Mouse (Mus musculus): ENCODE measurements around the gene Spesp1. TPM values are rescaled to one million over a fixed set of nuclear protein-coding genes. Genes with fewer than 3 reads are reported as not detected.

The Spesp1 gene
- polyA plus RNA-seq, 1 experiment from 2014 or later, result not detected

- H3K4me3 ChIP-seq (ENCODE audit: low read length), result no peak overlapping the region
- no peaks in the 10 kb centered on the region for H3K27me3 ChIP-seq (replicated peaks; ENCODE audit: control insufficient read depth, insufficient read depth, low read length)
- ATAC-seq, result no peak
- H3K27ac ChIP-seq (ENCODE audit: low read length), result no peak overlapping the region
- H3K36me3 ChIP-seq (ENCODE audit: control insufficient read depth, insufficient read depth, low read length), result no peaks in the 10 kb centered on the region
- no peak overlapping the region for H3K9ac ChIP-seq (ENCODE audit: low read depth, low read length)
- H3K9me3 ChIP-seq (ENCODE audit: control insufficient read depth, low read length), result no peaks in the 10 kb centered on the region
- WGBS, result 61% methylated on average over 9 of the region's 9 CpGs
- H3K4me1 ChIP-seq (ENCODE audit: control insufficient read depth, insufficient read depth, low read length), result 0 out of 2 replicates have a peak, but pooled peaks cover 3% of the 10 kb centered on the region
- H3K4me2 ChIP-seq (ENCODE audit: low read depth, low read length), result no peak overlapping the region
These were observed 26.0 kb downstream of the Spesp1 start for GRCm38 (mm10) chr9:62255896-62256576.

- no peaks in the 10 kb centered on the region for H3K36me3 ChIP-seq (ENCODE audit: control insufficient read depth, insufficient read depth, low read length)
- no peak overlapping the region for H3K4me2 ChIP-seq (ENCODE audit: low read depth, low read length)
- no peaks in the 10 kb centered on the region for H3K27me3 ChIP-seq (replicated peaks; ENCODE audit: control insufficient read depth, insufficient read depth, low read length)
- no peak overlapping the region for H3K27ac ChIP-seq (ENCODE audit: low read length)
- no peak for ATAC-seq
- H3K4me3 ChIP-seq (ENCODE audit: low read length), result no peak overlapping the region
- WGBS, result 15% methylated on average over 3 of the region's 3 CpGs
- 0 out of 2 replicates have a peak, but pooled peaks cover 3% of the 10 kb centered on the region for H3K4me1 ChIP-seq (ENCODE audit: control insufficient read depth, insufficient read depth, low read length)
- no peaks in the 10 kb centered on the region for H3K9me3 ChIP-seq (ENCODE audit: control insufficient read depth, low read length)
- H3K9ac ChIP-seq (ENCODE audit: low read depth, low read length), result no peak overlapping the region
These were observed 28.1 kb downstream of the Spesp1 start for GRCm38 (mm10) chr9:62253736-62254443.

- no peak overlapping the region for H3K4me3 ChIP-seq (ENCODE audit: low read length)
- H3K9ac ChIP-seq (ENCODE audit: low read depth, low read length), result no peak overlapping the region
- WGBS, result 93% methylated on average over 4 of the region's 4 CpGs
- no peak for ATAC-seq
- H3K4me1 ChIP-seq (ENCODE audit: control insufficient read depth, insufficient read depth, low read length), result 0 out of 2 replicates have a peak, but pooled peaks cover 5% of the 10 kb centered on the region
- no peaks in the 10 kb centered on the region for H3K36me3 ChIP-seq (ENCODE audit: control insufficient read depth, insufficient read depth, low read length)
- no peaks in the 10 kb centered on the region for H3K27me3 ChIP-seq (replicated peaks; ENCODE audit: control insufficient read depth, insufficient read depth, low read length)
- H3K4me2 ChIP-seq (ENCODE audit: low read depth, low read length), result no peak overlapping the region
- no peaks in the 10 kb centered on the region for H3K9me3 ChIP-seq (ENCODE audit: control insufficient read depth, low read length)
- no peak overlapping the region for H3K27ac ChIP-seq (ENCODE audit: low read length)
These were observed 31.7 kb downstream of the Spesp1 start for GRCm38 (mm10) chr9:62250296-62250695.

- H3K4me1 ChIP-seq (ENCODE audit: control insufficient read depth, insufficient read depth, low read length), result peaks cover 10% of the 10 kb centered on the region
- no peaks in the 10 kb centered on the region for H3K9me3 ChIP-seq (ENCODE audit: control insufficient read depth, low read length)
- H3K27ac ChIP-seq (ENCODE audit: low read length), result no peak overlapping the region
- WGBS, result 26% methylated on average over 4 of the region's 4 CpGs
- H3K27me3 ChIP-seq (replicated peaks; ENCODE audit: control insufficient read depth, insufficient read depth, low read length), result no peaks in the 10 kb centered on the region
- no peaks in the 10 kb centered on the region for H3K36me3 ChIP-seq (ENCODE audit: control insufficient read depth, insufficient read depth, low read length)
- H3K4me2 ChIP-seq (ENCODE audit: low read depth, low read length), result no peak overlapping the region
- H3K4me3 ChIP-seq (ENCODE audit: low read length), result no peak overlapping the region
- H3K9ac ChIP-seq (ENCODE audit: low read depth, low read length), result no peak overlapping the region
- peak; percentile 26; the same call in 1 of the 2 replicates for ATAC-seq
These were observed 35.5 kb downstream of the Spesp1 start for GRCm38 (mm10) chr9:62246380-62246942.

GRCm38 (mm10) chr9:62245612-62246379 is 36.2 kb downstream of the Spesp1 start:
- Histone ChIP-seq H3K27ac (ENCODE audit: low read length) (no peak overlapping the region), H3K9ac (ENCODE audit: low read depth, low read length) (no peak overlapping the region), H3K4me3 (ENCODE audit: low read length) (no peak overlapping the region), H3K4me1 (ENCODE audit: control insufficient read depth, insufficient read depth, low read length) (peaks cover 10% of the 10 kb centered on the region), H3K36me3 (ENCODE audit: control insufficient read depth, insufficient read depth, low read length) (no peaks in the 10 kb centered on the region), H3K27me3 (replicated peaks; ENCODE audit: control insufficient read depth, insufficient read depth, low read length) (no peaks in the 10 kb centered on the region), H3K9me3 (ENCODE audit: control insufficient read depth, low read length) (no peaks in the 10 kb centered on the region), H3K4me2 (ENCODE audit: low read depth, low read length) (0 out of 2 replicates have a peak overlapping the region, but pooled peaks have one; percentile 0)
- ATAC-seq, result no peak; the same call in 1 of the 2 replicates
- WGBS, result 25% methylated on average over 17 of the region's 17 CpGs

GRCm38 (mm10) chr9:62244612-62245010 is 37.4 kb downstream of the Spesp1 start:
- Histone ChIP-seq H3K4me1 (ENCODE audit: control insufficient read depth, insufficient read depth, low read length) (peaks cover 10% of the 10 kb centered on the region), H3K27me3 (replicated peaks; ENCODE audit: control insufficient read depth, insufficient read depth, low read length) (no peaks in the 10 kb centered on the region), H3K9ac (ENCODE audit: low read depth, low read length) (no peak overlapping the region), H3K36me3 (ENCODE audit: control insufficient read depth, insufficient read depth, low read length) (no peaks in the 10 kb centered on the region), H3K27ac (ENCODE audit: low read length) (no peak overlapping the region), H3K9me3 (ENCODE audit: control insufficient read depth, low read length) (no peaks in the 10 kb centered on the region), H3K4me2 (ENCODE audit: low read depth, low read length) (0 out of 2 replicates have a peak overlapping the region, but pooled peaks have one; percentile 1), H3K4me3 (ENCODE audit: low read length) (no peak overlapping the region)
- peak; percentile 55; the same call in 1 of the 2 replicates for ATAC-seq
- 36% methylated on average over 3 of the region's 3 CpGs for WGBS

- no peaks in the 10 kb centered on the region for H3K27me3 ChIP-seq (replicated peaks; ENCODE audit: control insufficient read depth, insufficient read depth, low read length)
- peak overlapping the region; percentile 45 for H3K4me2 ChIP-seq (ENCODE audit: low read depth, low read length)
- peak; percentile 79 for ATAC-seq
- no peak overlapping the region for H3K27ac ChIP-seq (ENCODE audit: low read length)
- peaks cover 10% of the 10 kb centered on the region for H3K4me1 ChIP-seq (ENCODE audit: control insufficient read depth, insufficient read depth, low read length)
- WGBS, result 21% methylated on average over 19 of the region's 19 CpGs
- H3K4me3 ChIP-seq (ENCODE audit: low read length), result 0 out of 2 replicates have a peak overlapping the region, but pooled peaks have one; percentile 11
- no peaks in the 10 kb centered on the region for H3K9me3 ChIP-seq (ENCODE audit: control insufficient read depth, low read length)
- peak overlapping the region; percentile 44 for H3K9ac ChIP-seq (ENCODE audit: low read depth, low read length)
- H3K36me3 ChIP-seq (ENCODE audit: control insufficient read depth, insufficient read depth, low read length), result no peaks in the 10 kb centered on the region
These were observed 37.9 kb downstream of the Spesp1 start for GRCm38 (mm10) chr9:62243991-62244611.

- H3K27me3 ChIP-seq (replicated peaks; ENCODE audit: control insufficient read depth, insufficient read depth, low read length), result no peaks in the 10 kb centered on the region
- WGBS, result 74% methylated on average over 10 of the region's 10 CpGs
- no peak for ATAC-seq
These were observed 42.0 kb downstream of the Spesp1 start for GRCm38 (mm10) chr9:62240036-62240435.

More at GRCm38 (mm10) chr9:62240036-62240435, 42.0 kb downstream of the Spesp1 start:
- Histone ChIP-seq H3K36me3 (ENCODE audit: control insufficient read depth, insufficient read depth, low read length) (no peaks in the 10 kb centered on the region), H3K4me2 (ENCODE audit: low read depth, low read length) (no peak overlapping the region), H3K4me3 (ENCODE audit: low read length) (no peak overlapping the region), H3K9me3 (ENCODE audit: control insufficient read depth, low read length) (no peaks in the 10 kb centered on the region), H3K27ac (ENCODE audit: low read length) (no peak overlapping the region), H3K9ac (ENCODE audit: low read depth, low read length) (no peak overlapping the region), H3K4me1 (ENCODE audit: control insufficient read depth, insufficient read depth, low read length) (peaks cover 5% of the 10 kb centered on the region)

All from intestine, embryonic 16.5 days (tissue).